Mouse (Mus musculus): Measurements from ENCODE around the gene Myh7. TPM values are rescaled to one million over a fixed set of nuclear protein-coding genes. Genes with fewer than 3 reads are reported as not detected.
A peak's percentile ranks its signal among the peaks of the same experiment; 100 is the strongest.

Gene Myh7
- total RNA-seq, 1 experiment = 3.3 TPM

DNA sequence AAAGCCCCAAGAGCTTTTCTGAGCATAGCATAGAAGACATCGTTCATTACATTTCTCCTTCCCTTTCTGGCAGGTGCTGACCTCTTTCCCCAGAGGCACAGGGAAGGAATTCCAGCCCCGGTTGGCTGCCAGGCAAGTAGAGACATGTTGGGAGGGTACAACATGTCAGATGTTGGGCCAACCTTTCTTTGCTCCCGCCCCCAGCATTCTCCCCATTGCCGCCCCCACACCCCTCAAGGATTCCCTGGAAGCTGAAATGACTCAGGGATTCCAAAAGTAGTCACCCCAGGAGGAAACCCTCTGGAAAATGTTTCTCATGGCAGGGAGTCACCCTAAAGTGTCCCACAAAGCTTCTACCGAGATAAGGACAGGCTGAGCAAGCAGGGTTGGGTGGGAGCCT is 64.6 kb downstream of the Myh7 start:
- Histone ChIP-seq H3K27ac (ENCODE audit: insufficient read depth, low read depth, low read length, poor library complexity, severe bottlenecking) (peak overlapping the region; percentile 58), H3K9me3 (ENCODE audit: control insufficient read depth, insufficient read depth, low read depth, low read length) (no peaks in the 10 kb centered on the region), H3K4me3 (ENCODE audit: insufficient read depth in 1 of 2, low read depth in 1 of 2, low read length in 2 of 2, poor library complexity in 1 of 2, severe bottlenecking in 1 of 2) (no peak overlapping the region), H3K4me1 (ENCODE audit: control insufficient read depth in 2 of 2, insufficient read depth in 2 of 2, low read length in 2 of 2, poor library complexity in 1 of 2) (peaks cover 10 to 21% of the 10 kb centered on the region in 2 experiments; a peak in 3 of 4 replicates), H3K9ac (ENCODE audit: insufficient read depth, low read depth, low read length, poor library complexity, severe bottlenecking) (no peak overlapping the region), H3K36me3 (ENCODE audit: control insufficient read depth, insufficient read depth, low read length, poor library complexity, severe bottlenecking) (no peaks in the 10 kb centered on the region)
- TF ChIP-seq ZC3H11A (IDR thresholded peaks at IDR 0.05; ENCODE audit: borderline replicate concordance, low read depth, low read length) = no peak
- TF ChIP-seq ZNF384 (IDR thresholded peaks at IDR 0.05; ENCODE audit: low read depth, low read length) = no peak
- no peak for TF ChIP-seq HCFC1 (IDR thresholded peaks at IDR 0.05; ENCODE audit: borderline replicate concordance, insufficient read depth, low read length)
- TF ChIP-seq CHD2 (IDR thresholded peaks at IDR 0.05; ENCODE audit: low read depth, low read length) = no peak
- DNase-seq (ENCODE audit: low read depth, low spot score) = no peak
- in situ Hi-C loops (cut with MboI; ENCODE audit: low sequenced_read_pairs in 2 of 2, unreplicated experiment in 2 of 2) = no loop called here

DNA sequence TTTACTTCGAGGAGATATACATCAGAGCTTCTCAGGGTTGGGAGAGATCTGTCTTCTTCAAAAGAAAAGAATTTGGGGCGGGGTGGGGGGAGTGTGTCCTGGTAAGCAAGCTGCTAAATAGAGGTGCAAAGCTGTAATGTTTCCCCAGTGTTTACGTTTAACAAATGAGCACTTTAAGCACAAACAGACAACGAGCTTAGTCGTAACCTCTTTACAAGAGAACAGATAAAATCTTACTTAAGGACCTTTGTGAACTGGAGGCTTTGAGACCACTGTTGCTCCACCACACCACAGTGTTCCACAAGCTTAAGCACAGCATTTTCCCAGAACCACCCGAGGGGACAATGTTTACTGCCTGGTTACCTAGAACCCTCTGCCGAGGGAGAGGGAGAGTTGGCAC is 67.1 kb downstream of the Myh7 start:
- no peak for TF ChIP-seq ZC3H11A (IDR thresholded peaks at IDR 0.05; ENCODE audit: borderline replicate concordance, low read depth, low read length)
- TF ChIP-seq ZNF384 (IDR thresholded peaks at IDR 0.05; ENCODE audit: low read depth, low read length) = no peak
- TF ChIP-seq MAFK (IDR thresholded peaks at IDR 0.05; ENCODE audit: insufficient read depth, low read depth, low read length) = no peak
- no peak for TF ChIP-seq HCFC1 (IDR thresholded peaks at IDR 0.05; ENCODE audit: borderline replicate concordance, insufficient read depth, low read length)
- no peak for TF ChIP-seq CHD2 (IDR thresholded peaks at IDR 0.05; ENCODE audit: low read depth, low read length)

DNA sequence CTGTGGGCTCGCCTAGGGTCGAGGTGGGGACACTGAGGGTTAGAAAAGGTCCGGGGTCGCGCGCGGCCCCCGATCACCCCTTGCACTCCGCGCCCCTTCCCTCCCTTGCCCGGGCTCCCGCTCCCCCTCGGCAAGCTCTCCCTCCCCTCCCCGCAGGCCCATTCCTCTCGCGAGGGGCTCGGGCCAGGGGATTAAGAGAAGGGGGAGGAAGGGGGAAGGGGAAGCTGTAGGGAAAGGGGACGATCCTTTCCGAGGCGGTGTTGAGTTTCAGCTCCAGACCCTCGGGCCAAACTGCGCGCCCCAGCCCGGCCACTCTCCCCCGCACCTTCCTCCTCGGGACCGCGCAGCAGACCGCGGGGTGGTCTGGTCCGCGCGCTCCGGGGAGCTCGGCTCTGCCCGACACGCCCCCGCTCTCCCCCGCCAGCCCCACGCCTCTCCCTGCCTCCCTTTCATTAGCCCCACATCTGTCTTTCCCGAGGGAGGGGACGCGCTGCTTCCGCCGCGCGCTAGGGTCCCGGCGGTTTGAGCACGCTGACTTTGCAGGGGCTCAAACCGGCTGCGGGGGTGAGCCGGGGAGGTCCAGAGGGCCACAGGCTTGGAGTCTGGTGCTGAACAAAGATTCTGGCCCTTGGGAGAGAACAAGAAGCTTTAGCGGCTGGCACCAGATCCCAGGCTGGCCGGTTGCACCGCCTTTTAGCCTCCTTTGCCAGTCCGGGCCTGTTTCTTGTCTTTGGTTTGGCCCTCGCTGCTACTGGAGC is 67.8 kb downstream of the Myh7 start:
- Histone ChIP-seq H3K9me3 (ENCODE audit: control insufficient read depth, insufficient read depth, low read depth, low read length) (no peaks in the 10 kb centered on the region), H3K4me3 (ENCODE audit: insufficient read depth in 1 of 2, low read depth in 1 of 2, low read length in 2 of 2, poor library complexity in 1 of 2, severe bottlenecking in 1 of 2) (peak overlapping the region; percentile 81 to 83), H3K36me3 (ENCODE audit: control insufficient read depth, insufficient read depth, low read length, poor library complexity, severe bottlenecking) (peaks cover 6% of the 10 kb centered on the region; the same call in 1 of the 2 replicates), H3K4me1 (ENCODE audit: control insufficient read depth in 2 of 2, insufficient read depth in 2 of 2, low read length in 2 of 2, poor library complexity in 1 of 2) (peaks cover 13 to 19% of the 10 kb centered on the region in 2 experiments; a peak in 3 of 4 replicates), H3K27ac (ENCODE audit: insufficient read depth, low read depth, low read length, poor library complexity, severe bottlenecking) (peak overlapping the region; percentile 70), H3K9ac (ENCODE audit: insufficient read depth, low read depth, low read length, poor library complexity, severe bottlenecking) (peak overlapping the region; percentile 90)
- in situ Hi-C loops (cut with MboI; ENCODE audit: low sequenced_read_pairs in 2 of 2, unreplicated experiment in 2 of 2) = no loop called here
- DNase-seq (ENCODE audit: low read depth, low spot score) = peak; percentile 70
- TF ChIP-seq HCFC1 (IDR thresholded peaks at IDR 0.05; ENCODE audit: borderline replicate concordance, insufficient read depth, low read length) = no peak
- no peak for TF ChIP-seq MAFK (IDR thresholded peaks at IDR 0.05; ENCODE audit: insufficient read depth, low read depth, low read length)
- no peak for TF ChIP-seq ZNF384 (IDR thresholded peaks at IDR 0.05; ENCODE audit: low read depth, low read length)
- peak; percentile 87 for TF ChIP-seq CHD2 (IDR thresholded peaks at IDR 0.05; ENCODE audit: low read depth, low read length)

More for the DNA sequence above, 67.1 kb downstream of the Myh7 start:
- peak overlapping the region; percentile 90; the same call in 1 of the 2 replicates for H3K9ac ChIP-seq (ENCODE audit: insufficient read depth, low read depth, low read length, poor library complexity, severe bottlenecking)
- H3K4me1 ChIP-seq (ENCODE audit: control insufficient read depth in 2 of 2, insufficient read depth in 2 of 2, low read length in 2 of 2, poor library complexity in 1 of 2) = peaks cover 13 to 19% of the 10 kb centered on the region in 2 experiments; a peak in 3 of 4 replicates
- peaks cover 3% of the 10 kb centered on the region; the same call in 1 of the 2 replicates for H3K36me3 ChIP-seq (ENCODE audit: control insufficient read depth, insufficient read depth, low read length, poor library complexity, severe bottlenecking)
- H3K4me3 ChIP-seq (ENCODE audit: insufficient read depth in 1 of 2, low read depth in 1 of 2, low read length in 2 of 2, poor library complexity in 1 of 2, severe bottlenecking in 1 of 2) = peak overlapping the region; percentile 81 to 83
- in situ Hi-C loops (cut with MboI; ENCODE audit: low sequenced_read_pairs in 2 of 2, unreplicated experiment in 2 of 2) = no loop called here
- no peak for DNase-seq (ENCODE audit: low read depth, low spot score)
- peak overlapping the region; percentile 70; the same call in 1 of the 2 replicates for H3K27ac ChIP-seq (ENCODE audit: insufficient read depth, low read depth, low read length, poor library complexity, severe bottlenecking)
- no peaks in the 10 kb centered on the region for H3K9me3 ChIP-seq (ENCODE audit: control insufficient read depth, insufficient read depth, low read depth, low read length)

DNA sequence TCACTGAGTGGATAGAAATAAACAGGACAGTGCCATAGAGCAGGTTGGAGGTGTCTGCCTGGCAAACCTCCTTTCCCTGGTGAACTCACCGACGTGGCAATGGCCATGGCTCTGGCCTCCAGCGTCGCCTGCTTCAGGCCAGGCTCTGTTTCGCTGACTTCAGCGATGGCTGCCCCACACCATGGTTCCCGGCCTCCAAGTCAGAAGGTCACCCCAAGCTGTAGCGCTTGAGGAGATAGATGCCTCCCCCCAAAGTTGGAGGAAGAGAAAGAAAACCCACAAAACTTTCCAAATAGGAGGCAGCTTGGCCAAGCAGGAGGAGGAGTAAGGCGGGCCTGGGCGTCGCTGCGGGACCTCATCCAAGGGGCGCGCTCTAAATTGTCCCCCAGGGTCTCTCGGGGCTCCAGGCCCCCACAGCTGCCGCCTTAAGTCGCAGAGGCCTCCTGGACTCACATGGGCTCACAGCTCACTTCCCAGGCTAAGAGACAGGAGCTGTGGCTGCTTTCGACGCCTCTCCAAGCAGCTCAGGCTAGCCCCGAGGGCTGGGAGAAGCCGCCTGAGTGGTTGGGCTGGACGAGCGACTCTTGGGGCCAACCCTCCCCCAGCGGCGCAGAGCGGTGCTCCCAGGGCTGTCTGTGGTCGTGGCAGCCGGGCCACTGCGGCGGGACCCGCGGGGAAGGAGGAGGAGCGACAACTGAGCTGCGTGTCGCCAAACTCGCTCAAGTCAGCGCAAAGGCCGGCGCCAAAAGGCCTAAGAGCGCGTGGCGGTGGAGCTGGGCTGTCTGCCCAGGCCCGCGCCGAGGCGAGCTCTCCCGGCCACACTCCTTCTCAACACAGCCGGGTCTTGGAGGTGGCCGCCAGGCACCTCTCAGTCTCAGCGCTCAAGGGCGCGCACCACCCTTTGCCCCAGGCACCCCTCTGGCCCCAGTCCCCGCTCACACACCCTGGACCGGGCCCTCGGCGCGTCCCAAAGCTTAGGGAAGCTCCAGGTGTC is 68.8 kb downstream of the Myh7 start, which contains the start of gene Efs:
Gene Efs, minus strand, starts transcription at position 778 of the 994 bp plus-strand sequence.
- TF ChIP-seq ZC3H11A (IDR thresholded peaks at IDR 0.05; ENCODE audit: borderline replicate concordance, low read depth, low read length) (no peak), CHD2 (IDR thresholded peaks at IDR 0.05; ENCODE audit: low read depth, low read length) (no peak), ZNF384 (IDR thresholded peaks at IDR 0.05; ENCODE audit: low read depth, low read length) (no peak), HCFC1 (IDR thresholded peaks at IDR 0.05; ENCODE audit: borderline replicate concordance, insufficient read depth, low read length) (no peak), MAFK (IDR thresholded peaks at IDR 0.05; ENCODE audit: insufficient read depth, low read depth, low read length) (no peak)
- Histone ChIP-seq H3K4me1 (ENCODE audit: control insufficient read depth in 2 of 2, insufficient read depth in 2 of 2, low read length in 2 of 2, poor library complexity in 1 of 2) (peaks cover 13 to 18% of the 10 kb centered on the region in 2 experiments; a peak in 3 of 4 replicates), H3K27ac (ENCODE audit: insufficient read depth, low read depth, low read length, poor library complexity, severe bottlenecking) (peak within 1 kb of the TSS; percentile 70), H3K9me3 (ENCODE audit: control insufficient read depth, insufficient read depth, low read depth, low read length) (no peaks in the 10 kb centered on the region), H3K36me3 (ENCODE audit: control insufficient read depth, insufficient read depth, low read length, poor library complexity, severe bottlenecking) (peaks cover 6% of the 10 kb centered on the region; the same call in 1 of the 2 replicates), H3K4me3 (ENCODE audit: insufficient read depth in 1 of 2, low read depth in 1 of 2, low read length in 2 of 2, poor library complexity in 1 of 2, severe bottlenecking in 1 of 2) (peak within 1 kb of the TSS; percentile 81 to 83), H3K9ac (ENCODE audit: insufficient read depth, low read depth, low read length, poor library complexity, severe bottlenecking) (peak within 1 kb of the TSS; percentile 90)
- in situ Hi-C loops (cut with MboI; ENCODE audit: low sequenced_read_pairs in 2 of 2, unreplicated experiment in 2 of 2) = no loop called here
- peak; percentile 28 for DNase-seq (ENCODE audit: low read depth, low spot score)

All from ES-E14 (cell line).